Mouse (Mus musculus) limb, embryonic 11.5 days (tissue): ENCODE measurements at regions not wholly inside any gene's neighbourhood (a gene's known extent, or its start where the extent isn't known, plus 50 kb on each side); places are given as distances from the start of the nearest gene placed in this dataset.

Source experiments
- ATAC-seq: fragments of 200-750 bp; cut with Nextera tagmentation; 2 replicates; pipeline ENCODE4 v1.8.0; 2017; ENCODE audit warnings: low read depth; ENCODE audit not compliant: insufficient number of reproducible peaks, low FRiP score, low TSS enrichment
- DNase-seq: peaks from one replicate; pipeline ENCODE4 v3.0.0-alpha.2; 2015; ENCODE audit warnings: low spot score
- H3K27ac ChIP-seq: fragments of 300-500 bp; sonication (generic); replicated peaks from 2 replicates; pipeline ENCODE4 v1.5.1; 2014; ENCODE audit warnings: low read depth, mild to moderate bottlenecking, low read length
- H3K27me3 ChIP-seq: fragments of 300-500 bp; sonication (generic); 2 replicates; pipeline ENCODE4 v1.6.1; 2014; ENCODE audit warnings: mild to moderate bottlenecking, low read length, mixed read lengths; ENCODE audit not compliant: control insufficient read depth, insufficient read depth
- H3K36me3 ChIP-seq: fragments of 300-500 bp; sonication (generic); 2 replicates; pipeline ENCODE4 v1.6.1; 2014; ENCODE audit warnings: mild to moderate bottlenecking, low read length, moderate library complexity, mixed read lengths; ENCODE audit not compliant: control insufficient read depth, insufficient read depth
- H3K4me1 ChIP-seq: fragments of 300-500 bp; sonication (generic); 2 replicates; pipeline ENCODE4 v1.6.1; 2014; ENCODE audit warnings: low read length, mixed read lengths; ENCODE audit not compliant: control insufficient read depth, insufficient read depth
- H3K4me2 ChIP-seq: fragments of 300-500 bp; sonication (generic); 2 replicates; pipeline ENCODE4 v1.6.1; 2014; ENCODE audit warnings: low read depth, mild to moderate bottlenecking, moderate library complexity; ENCODE audit not compliant: severe bottlenecking
- H3K4me3 ChIP-seq: fragments of 300-500 bp; sonication (generic); 2 replicates; pipeline ENCODE4 v1.5.1; 2014; ENCODE audit warnings: low read depth, low read length
- H3K9ac ChIP-seq: fragments of 300-500 bp; sonication (generic); 2 replicates; pipeline ENCODE4 v1.6.1; 2014; ENCODE audit warnings: mild to moderate bottlenecking, low read length
- H3K9me3 ChIP-seq: fragments of 300-500 bp; sonication (generic); 2 replicates; pipeline ENCODE4 v1.6.1; 2016; ENCODE audit warnings: low read length; ENCODE audit not compliant: control insufficient read depth
- WGBS: fragments of 180-500 bp; shearing (Covaris S2); extraction: QIAGEN DNeasy Blood & Tissue Kit; methylation state at CpG from one replicate; pipeline ENCODE4 v1.1.7; 2014; 5-methylcytosine and 5-hydroxymethylcytosine counted together

DNA sequence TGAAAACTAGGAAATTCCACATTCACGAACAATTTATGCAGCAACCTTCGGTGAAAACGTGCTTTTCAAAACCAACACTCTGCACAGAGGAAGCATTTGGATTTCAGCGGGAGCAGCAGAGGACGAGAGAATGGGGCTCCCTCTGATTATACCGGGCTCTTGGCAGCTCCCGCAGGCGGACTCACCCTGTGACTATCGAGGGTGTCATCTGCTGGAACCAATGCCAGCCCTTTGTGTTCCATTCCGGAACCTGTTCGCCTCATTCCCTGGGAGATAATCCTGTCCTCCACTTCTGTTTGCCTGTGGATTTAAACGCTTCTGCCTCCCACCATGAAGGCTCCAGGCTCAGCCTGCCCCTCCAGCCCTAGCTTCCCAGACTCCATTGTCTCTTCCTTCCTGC, 77.1 kb downstream of the Utp18 start:
- no peak overlapping the region for H3K4me2 ChIP-seq
- 91% methylated on average over 12 of the region's 12 CpGs for WGBS
- H3K4me1 ChIP-seq = no peaks in the 10 kb centered on the region
- no peaks in the 10 kb centered on the region for H3K9me3 ChIP-seq
- no peak overlapping the region for H3K9ac ChIP-seq
- H3K36me3 ChIP-seq = no peaks in the 10 kb centered on the region
- H3K27ac ChIP-seq = no peak overlapping the region
- no peak overlapping the region for H3K4me3 ChIP-seq
- H3K27me3 ChIP-seq = no peaks in the 10 kb centered on the region
- ATAC-seq (no peak), DNase-seq (no peak)

DNA sequence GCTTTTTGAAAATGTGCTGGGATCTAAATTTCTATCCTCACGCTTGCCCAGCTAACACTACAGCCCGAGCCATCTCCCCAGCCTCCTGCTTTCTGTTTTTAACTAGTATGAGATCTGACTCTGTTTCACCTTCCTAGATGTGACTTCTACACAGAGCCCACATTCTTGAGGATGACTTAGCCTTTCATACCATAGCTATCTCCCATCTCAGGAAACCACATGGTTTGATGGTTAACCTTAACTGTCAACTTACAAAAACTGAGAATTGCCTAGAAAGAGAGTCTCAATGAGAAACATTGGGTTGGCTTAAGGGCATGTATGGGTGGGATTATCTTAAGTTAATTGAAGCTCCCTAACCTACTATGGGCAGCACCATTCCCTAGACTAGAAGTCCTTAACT, 78.4 kb downstream of the Utp18 start:
- Histone ChIP-seq H3K4me1 (no peaks in the 10 kb centered on the region), H3K4me3 (no peak overlapping the region), H3K9ac (no peak overlapping the region), H3K27ac (no peak overlapping the region), H3K36me3 (no peaks in the 10 kb centered on the region), H3K4me2 (no peak overlapping the region), H3K27me3 (no peaks in the 10 kb centered on the region), H3K9me3 (no peaks in the 10 kb centered on the region)
- WGBS = 89% methylated on average over 2 of the region's 2 CpGs
- ATAC-seq (no peak), DNase-seq (no peak)

DNA sequence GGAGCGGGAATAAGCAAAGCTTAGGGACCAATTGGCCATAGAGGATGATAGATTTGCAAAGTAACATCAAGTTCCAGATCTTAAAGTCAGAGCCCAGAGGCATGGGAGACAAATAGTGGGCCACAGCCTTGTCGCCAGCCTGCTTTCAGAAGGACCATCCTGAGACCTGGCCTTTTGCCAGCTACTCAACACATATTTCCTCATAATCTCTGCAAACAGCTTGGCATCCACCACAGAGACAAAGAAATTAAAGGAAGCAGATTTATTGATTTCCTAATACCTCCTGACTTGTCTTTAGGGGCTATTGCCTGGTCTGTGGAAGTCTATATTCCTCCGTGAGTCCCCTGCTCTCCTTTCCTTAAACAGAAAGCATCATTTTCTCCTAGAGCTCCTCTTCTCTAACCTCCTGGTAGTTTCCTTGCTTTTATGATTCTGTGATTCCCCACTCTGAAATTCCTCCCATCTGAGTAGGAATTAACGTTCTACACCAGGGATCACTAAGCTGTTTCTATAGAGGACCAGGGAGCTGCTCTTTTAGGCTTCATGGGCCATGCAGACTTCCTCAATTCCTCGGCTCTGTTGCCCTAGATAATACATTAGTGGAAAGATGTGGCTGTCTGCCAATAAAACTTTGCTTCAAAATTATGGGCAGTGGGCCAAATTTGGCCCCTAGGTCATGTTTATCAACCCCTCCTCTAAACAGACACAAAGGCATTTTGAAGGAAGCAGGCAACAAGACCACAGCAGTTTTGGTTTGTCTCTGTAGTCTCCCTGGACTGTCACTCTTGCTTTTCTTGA, 114.2 kb downstream of the Utp18 start:
- DNase-seq (no peak), ATAC-seq (no peak)
- no peak overlapping the region for H3K4me3 ChIP-seq
- H3K4me1 ChIP-seq = no peaks in the 10 kb centered on the region
- H3K36me3 ChIP-seq = no peaks in the 10 kb centered on the region
- H3K4me2 ChIP-seq = no peak overlapping the region
- no peaks in the 10 kb centered on the region for H3K9me3 ChIP-seq
- H3K27me3 ChIP-seq = no peaks in the 10 kb centered on the region
- no peak overlapping the region for H3K27ac ChIP-seq
- WGBS = 88% methylated on average over 5 of the region's 5 CpGs
- no peak overlapping the region for H3K9ac ChIP-seq

DNA sequence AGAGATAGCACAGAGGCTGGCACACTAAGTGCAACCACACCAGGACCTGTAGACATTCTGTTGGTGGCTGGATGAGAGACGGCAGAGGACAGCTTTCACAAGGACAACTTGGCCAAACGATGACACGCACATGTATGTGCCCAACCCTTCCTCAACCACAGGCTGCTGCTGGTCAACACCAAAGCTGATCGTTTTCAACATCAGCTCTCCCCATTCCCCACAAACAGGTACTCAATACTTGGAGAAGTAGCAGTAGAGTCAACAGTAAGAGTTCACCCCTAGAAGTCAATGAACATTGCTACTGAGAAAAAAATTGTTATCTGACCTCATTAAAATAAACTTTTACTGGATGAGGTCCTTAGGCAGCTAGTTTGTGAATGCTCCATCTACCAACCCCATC, 119.6 kb downstream of the Utp18 start:
- Histone ChIP-seq H3K4me3 (no peak overlapping the region), H3K27ac (no peak overlapping the region), H3K36me3 (no peaks in the 10 kb centered on the region), H3K4me1 (peaks cover 3% of the 10 kb centered on the region; the same call in 1 of the 2 replicates), H3K9me3 (no peaks in the 10 kb centered on the region), H3K9ac (no peak overlapping the region), H3K4me2 (no peak overlapping the region), H3K27me3 (no peaks in the 10 kb centered on the region)
- WGBS = 96% methylated on average over 4 of the region's 4 CpGs
- DNase-seq = no peak
- ATAC-seq = no peak

DNA sequence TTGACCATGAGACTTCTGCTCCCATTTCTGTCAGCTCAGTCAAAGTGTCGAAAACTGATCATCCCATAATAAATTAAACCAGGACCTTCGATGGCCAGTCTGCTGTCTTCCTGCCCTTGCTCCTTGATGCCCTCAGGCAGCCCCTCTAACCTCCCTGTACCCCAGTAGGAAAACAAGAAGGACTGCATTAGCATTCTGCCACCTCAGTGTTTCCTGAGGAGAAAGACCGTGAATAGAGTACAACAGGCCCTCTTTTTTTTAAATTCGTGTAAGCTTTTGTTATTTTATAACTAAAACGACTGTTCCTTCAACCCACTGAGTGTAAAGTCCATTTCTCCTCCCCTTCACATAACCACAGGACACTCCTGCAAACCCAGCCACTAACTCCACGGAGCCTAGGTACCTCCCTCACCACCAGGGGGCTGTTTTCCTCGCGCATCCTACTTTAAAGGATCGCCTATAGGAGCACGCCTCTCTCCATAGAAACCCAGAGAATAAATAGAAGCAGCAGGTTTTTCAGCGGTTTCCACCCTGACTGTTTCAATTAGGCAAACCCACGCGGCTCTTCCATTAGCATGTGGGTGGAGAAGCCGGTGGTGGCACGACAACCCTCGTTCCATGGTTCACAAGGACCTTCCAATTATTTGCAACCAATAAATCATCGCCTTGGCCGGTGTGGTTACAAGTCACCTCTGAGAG, 122.6 kb downstream of the Utp18 start:
- Histone ChIP-seq H3K4me1 (peaks cover 3% of the 10 kb centered on the region; the same call in 1 of the 2 replicates), H3K4me3 (no peak overlapping the region), H3K27ac (no peak overlapping the region), H3K9ac (no peak overlapping the region), H3K9me3 (no peaks in the 10 kb centered on the region), H3K36me3 (no peaks in the 10 kb centered on the region), H3K27me3 (no peaks in the 10 kb centered on the region), H3K4me2 (peak overlapping the region; percentile 35; the same call in 1 of the 2 replicates)
- ATAC-seq = no peak
- DNase-seq = peak; percentile 77
- WGBS = 16% methylated on average over 18 of the region's 18 CpGs

DNA sequence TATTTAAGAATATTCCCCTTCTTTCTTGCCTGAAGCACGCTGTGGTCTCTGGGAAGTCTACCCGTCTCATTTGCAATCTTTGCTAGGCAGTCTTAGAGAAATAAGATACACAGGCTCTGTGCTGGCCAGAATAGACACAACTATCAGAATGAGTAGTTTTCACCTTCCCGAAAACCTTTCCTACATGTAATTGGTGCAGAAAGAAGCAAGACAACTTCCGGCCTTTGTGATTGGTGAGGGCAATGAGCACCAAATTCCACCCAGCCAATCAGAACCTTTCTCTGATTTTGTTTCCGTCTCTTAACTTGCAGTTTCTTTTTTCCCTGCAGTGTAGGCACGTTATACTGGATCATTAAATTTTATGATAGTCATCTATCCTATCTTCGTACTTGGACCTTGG, 127.7 kb downstream of the Utp18 start:
- Histone ChIP-seq H3K36me3 (no peaks in the 10 kb centered on the region), H3K4me1 (no peaks in the 10 kb centered on the region), H3K9ac (no peak overlapping the region), H3K27ac (no peak overlapping the region), H3K4me3 (no peak overlapping the region), H3K27me3 (no peaks in the 10 kb centered on the region), H3K4me2 (no peak overlapping the region), H3K9me3 (no peaks in the 10 kb centered on the region)
- DNase-seq = no peak
- 83% methylated on average over 7 of the region's 7 CpGs for WGBS
- no peak for ATAC-seq

DNA sequence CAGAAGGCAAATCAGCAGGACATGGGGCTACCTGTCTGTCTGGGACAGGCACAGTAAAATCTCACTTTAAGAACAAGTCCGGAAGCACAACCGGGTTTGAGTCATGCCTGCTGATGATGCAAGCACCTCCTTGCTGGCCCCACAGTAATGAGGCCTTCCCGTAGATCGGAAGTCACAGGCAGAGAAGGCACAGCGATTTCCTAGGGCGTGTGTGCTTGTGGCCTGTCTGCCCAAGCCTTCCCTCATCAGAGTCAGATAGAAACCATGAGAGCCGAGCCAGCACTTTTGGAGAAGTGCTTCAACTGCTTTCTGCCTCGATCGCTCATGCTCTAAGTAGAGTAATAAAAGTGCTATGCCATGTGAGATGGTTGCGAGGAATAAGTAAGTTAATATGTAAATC, 148.9 kb downstream of the Utp18 start:
- H3K4me1 ChIP-seq = no peaks in the 10 kb centered on the region
- H3K27me3 ChIP-seq = no peaks in the 10 kb centered on the region
- no peak overlapping the region for H3K4me3 ChIP-seq
- DNase-seq = no peak
- H3K9me3 ChIP-seq = no peaks in the 10 kb centered on the region
- 85% methylated on average over 10 of the region's 10 CpGs for WGBS
- no peak for ATAC-seq
- H3K9ac ChIP-seq = no peak overlapping the region
- no peak overlapping the region for H3K4me2 ChIP-seq
- H3K36me3 ChIP-seq = no peaks in the 10 kb centered on the region
- no peak overlapping the region for H3K27ac ChIP-seq

DNA sequence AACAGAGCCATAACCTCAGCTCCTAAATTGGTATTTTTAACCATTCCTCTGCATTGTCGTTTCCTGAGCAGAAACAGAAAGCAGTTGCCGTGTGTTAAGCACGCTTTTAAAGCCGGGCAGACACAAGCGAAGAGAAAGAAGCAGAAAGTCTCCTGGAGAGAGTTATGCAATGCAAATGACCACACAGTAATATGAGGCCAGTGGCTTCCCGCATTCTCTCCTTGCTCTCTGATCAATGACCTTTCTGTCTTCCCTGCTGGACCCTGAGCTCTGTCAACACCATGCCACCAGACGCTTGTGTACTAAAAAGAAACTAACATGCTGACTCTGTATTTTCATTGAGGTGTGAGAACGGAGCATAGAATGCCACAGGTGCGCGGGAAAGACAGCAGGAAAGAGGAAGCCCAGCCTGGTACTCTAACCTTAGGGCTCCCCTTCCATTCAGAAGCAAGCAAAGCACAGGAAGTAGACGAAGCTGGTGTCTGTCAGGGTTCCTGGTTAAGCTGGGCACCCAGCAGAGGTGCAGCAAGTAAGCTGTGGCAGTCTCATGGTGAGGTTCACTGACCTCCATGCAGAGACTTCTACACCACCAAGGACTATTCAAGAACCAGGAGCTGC, 151.9 kb downstream of the Utp18 start:
- no peaks in the 10 kb centered on the region for H3K9me3 ChIP-seq
- DNase-seq = no peak
- H3K27ac ChIP-seq = no peak overlapping the region
- ATAC-seq = no peak
- no peaks in the 10 kb centered on the region for H3K27me3 ChIP-seq
- no peak overlapping the region for H3K4me3 ChIP-seq
- H3K4me2 ChIP-seq = no peak overlapping the region
- H3K9ac ChIP-seq = no peak overlapping the region
- no peaks in the 10 kb centered on the region for H3K4me1 ChIP-seq
- WGBS = 41% methylated on average over 11 of the region's 11 CpGs
- H3K36me3 ChIP-seq = no peaks in the 10 kb centered on the region
